Mouse (Mus musculus) mesoderm, embryonic 11.5 days (tissue): ENCODE data around the gene Nr2e3.
"Not testable (repeated sequence)": the region's sequence is repeated elsewhere in the genome, so short reads cannot be mapped to it uniquely, and the experiment has no call there.

Experiments used
- DNase-seq: peaks from one replicate; pipeline ENCODE4 v3.0.0-alpha.2; 2012; ENCODE audit warnings: low read depth, low spot score

Gene Nr2e3

GRCm38 (mm10) chr9:59960559-59960958, at the start of gene Nr2e3:
Nr2e3 (minus strand) TSS chr9:59960659.
- DNase-seq, result no peak

GRCm38 (mm10) chr9:60008936-60009335, 48.5 kb upstream of the Nr2e3 start:
- no peak for DNase-seq

- no peak for DNase-seq
Observed at GRCm38 (mm10) chr9:60002323-60002722, 41.9 kb upstream of the Nr2e3 start.

GRCm38 (mm10) chr9:60001444-60001843, 41.0 kb upstream of the Nr2e3 start:
- DNase-seq, result no peak

- DNase-seq, result no peak
Observed at GRCm38 (mm10) chr9:59997725-59998124, 37.3 kb upstream of the Nr2e3 start.

- DNase-seq, result no peak
Observed at GRCm38 (mm10) chr9:59991407-59991806, 30.9 kb upstream of the Nr2e3 start.

- peak; percentile 76 for DNase-seq
Observed at GRCm38 (mm10) chr9:59989864-59990263, 29.4 kb upstream of the Nr2e3 start.

- no peak for DNase-seq
Observed at GRCm38 (mm10) chr9:59985900-59986572, 25.6 kb upstream of the Nr2e3 start.

- DNase-seq, result no peak
Observed at GRCm38 (mm10) chr9:59981116-59981515, 20.7 kb upstream of the Nr2e3 start.

- no peak for DNase-seq
Observed at GRCm38 (mm10) chr9:59971263-59971662, 10.8 kb upstream of the Nr2e3 start.

- DNase-seq, result peak; percentile 76
Observed at GRCm38 (mm10) chr9:59969383-59969782, 8.9 kb upstream of the Nr2e3 start.

GRCm38 (mm10) chr9:59965046-59965445, 4.6 kb upstream of the Nr2e3 start:
- no peak for DNase-seq

- no peak for DNase-seq
Observed at GRCm38 (mm10) chr9:59964367-59964766, 3.9 kb upstream of the Nr2e3 start.

GRCm38 (mm10) chr9:59961201-59961955, 919 bp upstream of the Nr2e3 start:
- no peak for DNase-seq

GRCm38 (mm10) chr9:59959276-59959675, 1.2 kb downstream of the Nr2e3 start:
- DNase-seq, result peak; percentile 97

- not testable (repeated sequence) for DNase-seq
Observed at GRCm38 (mm10) chr9:59958115-59958514, 2.3 kb downstream of the Nr2e3 start.

GRCm38 (mm10) chr9:59956496-59956895, 4.0 kb downstream of the Nr2e3 start:
- DNase-seq, result no peak

GRCm38 (mm10) chr9:59955692-59956091, 4.8 kb downstream of the Nr2e3 start:
- DNase-seq, result no peak

GRCm38 (mm10) chr9:59955199-59955598, 5.3 kb downstream of the Nr2e3 start:
- DNase-seq, result no peak

GRCm38 (mm10) chr9:59953556-59953955, 6.9 kb downstream of the Nr2e3 start:
- no peak for DNase-seq

- DNase-seq, result no peak
Observed at GRCm38 (mm10) chr9:59952515-59953070, 7.9 kb downstream of the Nr2e3 start.

GRCm38 (mm10) chr9:59951943-59952342, 8.5 kb downstream of the Nr2e3 start:
- no peak for DNase-seq
